Mouse (Mus musculus) spleen, adult 2 months (tissue): ENCODE data around the gene Tenm3. TPM values are rescaled to one million over a fixed set of nuclear protein-coding genes. Genes with fewer than 3 reads are reported as not detected.

Source experiments
- DNase-seq, 2 experiments: peaks; one replicate each; pipeline versions ENCODE4 v3.0.0 to v3.0.0-alpha.2; 2012 to 2021; ENCODE audit warnings: low spot score in 2 of 2, low read depth in 1 of 2
- H3K27ac ChIP-seq: fragments of 200-500 bp; 2 replicates; pipeline ENCODE4 v1.5.1; 2012; ENCODE audit warnings: low read length, inconsistent platforms; ENCODE audit not compliant: insufficient read depth
- H3K27me3 ChIP-seq: fragments of 200-500 bp; 2 replicates; pipeline ENCODE4 v1.6.1; 2012; ENCODE audit warnings: mild to moderate bottlenecking, moderate library complexity, low read length, inconsistent platforms; ENCODE audit not compliant: control insufficient read depth, insufficient read depth
- H3K36me3 ChIP-seq: fragments of 200-500 bp; 2 replicates; pipeline ENCODE4 v1.6.1; 2012; ENCODE audit warnings: mild to moderate bottlenecking, low read length, inconsistent platforms; ENCODE audit not compliant: control insufficient read depth, insufficient read depth
- H3K4me1 ChIP-seq: fragments of 200-500 bp; 2 replicates; pipeline ENCODE4 v1.6.1; 2011; ENCODE audit warnings: inconsistent platforms; ENCODE audit not compliant: control insufficient read depth, insufficient read depth, insufficient read length
- H3K4me3 ChIP-seq: fragments of 200-500 bp; 2 replicates; pipeline ENCODE4 v1.5.1; 2011; ENCODE audit warnings: mild to moderate bottlenecking, inconsistent platforms; ENCODE audit not compliant: insufficient read depth, insufficient read length; ENCODE audit errors: extremely low read depth
- CTCF ChIP-seq: fragments of 200-500 bp; IDR thresholded peaks from 2 replicates; pipeline ENCODE4 v1.5.1; 2011; ENCODE audit warnings: mild to moderate bottlenecking, inconsistent platforms; ENCODE audit not compliant: insufficient read depth, insufficient read length, insufficient replicate concordance; ENCODE audit errors: extremely low read depth
- POLR2A ChIP-seq: fragments of 200-500 bp; IDR thresholded peaks from 2 replicates; pipeline ENCODE4 v1.6.1; 2011; ENCODE audit warnings: low read depth, low read length, inconsistent platforms
- WGBS: fragments of 180-500 bp; shearing (Covaris S2); methylation state at CpG from one replicate; pipeline ENCODE4 v1.1.7; 2018; 5-methylcytosine and 5-hydroxymethylcytosine counted together
- polyA plus RNA-seq: library from polyadenylated mRNA; depleted of rRNA; stranded (reverse); fragments of >200 nt; gene quantifications from 2 replicates; pipeline ENCODE4 v1.2.3, GENCODE M21; 2012

The Tenm3 gene
- polyA plus RNA-seq, 1 experiment = 0.48 TPM

GRCm38 (mm10) chr8:48178993-48179392 lies 664.8 kb downstream of the Tenm3 start:
- no peaks in the 10 kb centered on the region for H3K4me1 ChIP-seq
- no peak overlapping the region for H3K27ac ChIP-seq
- no peak for TF ChIP-seq CTCF
- no peak for TF ChIP-seq POLR2A
- no peaks in the 10 kb centered on the region for H3K27me3 ChIP-seq
- DNase-seq = no peak
- 64% methylated on average over 4 of the region's 4 CpGs for WGBS
- no peaks in the 10 kb centered on the region for H3K36me3 ChIP-seq
- H3K4me3 ChIP-seq = no peak overlapping the region

- TF ChIP-seq POLR2A (no peak), CTCF (no peak)
- no peaks in the 10 kb centered on the region for H3K36me3 ChIP-seq
- WGBS = 85% methylated on average over 1 of the region's 1 CpGs
- no peak overlapping the region for H3K4me3 ChIP-seq
- H3K4me1 ChIP-seq = no peaks in the 10 kb centered on the region
- H3K27me3 ChIP-seq = no peaks in the 10 kb centered on the region
- H3K27ac ChIP-seq = no peak overlapping the region
- no peak for DNase-seq
Measured at GRCm38 (mm10) chr8:48177876-48178275, 665.9 kb downstream of the Tenm3 start.
